Mouse (Mus musculus): Measurements from ENCODE around the gene Agmat. TPM values are rescaled to one million over a fixed set of nuclear protein-coding genes. Genes with fewer than 3 reads are reported as not detected.
A peak's percentile ranks its signal among the peaks of the same experiment; 100 is the strongest.

Gene Agmat
- polyA plus RNA-seq, 1 experiment = 0.24 TPM

DNA sequence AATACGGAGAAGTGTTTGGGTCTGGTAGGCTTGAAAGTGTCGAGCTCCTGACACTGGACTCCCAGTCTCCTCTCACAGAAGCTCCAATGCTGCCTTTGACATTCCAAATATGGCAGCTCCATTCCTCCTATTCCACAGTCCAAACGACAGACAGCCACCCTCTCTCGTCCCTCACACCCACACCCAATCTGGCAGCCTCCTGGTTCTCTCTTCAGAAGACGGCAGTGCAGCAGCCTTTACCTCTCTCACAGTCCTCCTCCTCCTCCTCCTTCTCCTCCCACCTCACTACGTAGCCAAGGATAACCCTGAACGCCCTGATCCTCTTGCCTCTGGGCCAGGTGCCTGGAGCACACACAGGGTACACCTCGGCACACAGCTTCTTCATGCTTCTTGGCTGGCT is 33.4 kb downstream of the Agmat start:
- DNase-seq (ENCODE audit: low read depth) = no peak

GRCm38 (mm10) chr4:141781201-141781985 is 34.9 kb downstream of the Agmat start:
- DNase-seq (ENCODE audit: low read depth) = no peak

- no peak for DNase-seq (ENCODE audit: low read depth)
Observed at GRCm38 (mm10) chr4:141784835-141785234, 38.4 kb downstream of the Agmat start.

GRCm38 (mm10) chr4:141786141-141786540 is 39.7 kb downstream of the Agmat start:
- DNase-seq (ENCODE audit: low read depth) = no peak

DNA sequence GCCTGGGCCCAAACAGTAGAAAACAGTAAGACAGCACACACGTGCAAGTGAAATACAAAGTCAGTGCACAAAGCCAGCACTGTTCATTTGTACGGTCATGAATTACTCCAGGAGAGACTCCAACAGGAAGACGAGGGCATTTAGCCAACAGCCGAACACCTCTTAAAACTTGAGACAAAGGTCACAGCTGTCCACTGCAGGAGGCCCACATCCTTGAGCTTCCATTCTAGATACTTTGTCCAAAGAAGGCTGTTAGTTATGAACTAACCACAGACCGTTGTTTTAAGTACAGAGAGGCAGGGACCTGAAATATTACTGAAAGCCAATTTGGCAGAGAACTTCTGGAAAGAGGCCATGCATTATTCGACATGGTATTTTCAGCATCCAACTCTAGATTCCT is 40.6 kb downstream of the Agmat start:
- DNase-seq (ENCODE audit: low read depth) = no peak

DNA sequence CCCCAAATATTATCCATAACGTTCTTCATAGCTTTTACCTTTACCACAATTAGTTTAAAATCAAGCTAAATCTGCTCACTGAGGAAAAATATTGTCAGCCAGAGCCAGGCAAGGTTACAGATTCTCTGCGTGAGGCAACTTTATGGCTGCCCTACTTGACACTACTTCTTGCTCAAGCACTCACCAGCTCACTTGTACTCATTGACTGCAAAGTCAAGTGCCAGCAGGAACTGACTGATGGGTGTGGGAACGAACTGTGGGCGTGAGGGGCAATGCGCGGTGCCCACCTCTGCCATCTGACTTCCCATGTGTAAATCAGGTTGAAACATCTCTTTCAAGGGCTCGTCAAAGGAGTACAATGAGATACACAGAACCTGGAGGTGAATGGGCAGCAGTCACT is 41.0 kb downstream of the Agmat start:
- DNase-seq (ENCODE audit: low read depth) = no peak

DNA sequence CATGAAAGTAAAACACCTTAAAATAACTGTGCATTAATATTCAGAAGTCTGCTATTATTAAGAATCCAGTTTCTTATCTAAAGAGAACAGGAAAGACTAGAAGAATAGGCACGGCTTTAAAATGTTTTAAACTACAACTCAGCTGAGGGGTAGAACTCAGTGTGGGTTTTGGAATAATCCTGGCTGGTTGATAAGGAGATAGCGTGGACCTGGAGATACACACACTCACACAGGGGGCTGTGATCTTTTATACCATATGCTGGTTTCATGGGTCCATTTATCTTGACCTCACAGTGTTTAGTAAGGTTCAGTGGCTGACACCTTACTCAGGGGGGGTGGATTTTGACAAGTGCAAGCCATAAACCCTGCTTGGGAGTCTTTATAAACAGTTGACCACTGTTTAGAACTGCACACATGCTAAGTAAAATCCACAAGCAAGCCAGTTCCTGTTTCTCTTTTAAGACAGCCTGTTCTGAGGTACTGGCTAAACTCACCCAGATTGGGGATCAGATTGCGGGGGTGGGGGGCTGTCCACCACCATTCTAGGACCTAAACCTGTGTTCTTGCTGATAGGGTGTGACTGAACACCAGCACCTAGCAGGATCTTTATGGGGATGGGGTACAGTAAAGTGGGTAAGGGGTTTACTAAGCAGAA is 43.2 kb downstream of the Agmat start:
- DNase-seq (ENCODE audit: low read depth) = no peak

GRCm38 (mm10) chr4:141790524-141790990 is 44.1 kb downstream of the Agmat start, which contains the start of gene Dnajc16:
Dnajc16 (minus strand) TSS chr4:141790931.
- peak; percentile 99 for DNase-seq (ENCODE audit: low read depth)

DNA sequence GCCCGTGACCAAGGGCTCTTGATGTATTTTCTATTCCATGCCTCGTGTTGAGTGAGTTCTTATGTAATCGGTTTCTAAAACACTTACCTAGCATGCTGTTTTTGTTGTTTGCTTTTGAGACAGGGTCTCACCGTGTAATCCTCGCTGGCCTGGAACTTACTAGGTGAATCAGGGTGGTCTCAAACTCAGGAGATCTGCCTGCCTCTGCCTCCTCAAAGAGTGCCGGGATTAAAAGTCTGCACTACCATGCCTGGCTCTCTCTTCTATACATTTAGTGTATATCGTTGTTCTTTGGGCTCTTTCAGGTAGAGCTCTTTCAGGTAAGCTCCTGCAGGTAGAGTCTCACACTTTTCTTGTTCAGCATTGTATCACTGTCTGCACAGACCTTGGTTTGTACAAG is 45.0 kb downstream of the Agmat start:
- DNase-seq (ENCODE audit: low read depth) = no peak

DNA sequence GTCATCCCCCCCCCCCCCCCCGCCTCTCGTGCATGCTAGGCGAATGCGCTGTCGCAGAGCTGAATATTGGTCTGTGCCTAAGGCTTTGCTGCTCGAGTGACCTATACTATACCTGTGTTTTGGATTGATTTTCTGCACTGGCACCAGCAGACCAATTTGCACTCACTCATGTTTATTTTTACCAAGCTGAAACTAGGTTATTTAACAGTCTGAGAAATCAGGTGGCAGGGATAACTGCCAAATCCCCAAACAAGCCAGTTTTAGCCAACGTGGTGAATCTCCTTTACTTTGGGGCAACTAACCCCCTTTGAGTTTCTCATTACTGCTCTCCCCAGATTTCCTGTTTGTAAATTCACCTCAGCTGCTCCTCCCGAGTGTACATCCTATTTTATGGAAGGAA is 45.5 kb downstream of the Agmat start:
- DNase-seq (ENCODE audit: low read depth) = no peak

- DNase-seq (ENCODE audit: low read depth) = no peak
Observed at GRCm38 (mm10) chr4:141792554-141793281, 46.2 kb downstream of the Agmat start.

DNA sequence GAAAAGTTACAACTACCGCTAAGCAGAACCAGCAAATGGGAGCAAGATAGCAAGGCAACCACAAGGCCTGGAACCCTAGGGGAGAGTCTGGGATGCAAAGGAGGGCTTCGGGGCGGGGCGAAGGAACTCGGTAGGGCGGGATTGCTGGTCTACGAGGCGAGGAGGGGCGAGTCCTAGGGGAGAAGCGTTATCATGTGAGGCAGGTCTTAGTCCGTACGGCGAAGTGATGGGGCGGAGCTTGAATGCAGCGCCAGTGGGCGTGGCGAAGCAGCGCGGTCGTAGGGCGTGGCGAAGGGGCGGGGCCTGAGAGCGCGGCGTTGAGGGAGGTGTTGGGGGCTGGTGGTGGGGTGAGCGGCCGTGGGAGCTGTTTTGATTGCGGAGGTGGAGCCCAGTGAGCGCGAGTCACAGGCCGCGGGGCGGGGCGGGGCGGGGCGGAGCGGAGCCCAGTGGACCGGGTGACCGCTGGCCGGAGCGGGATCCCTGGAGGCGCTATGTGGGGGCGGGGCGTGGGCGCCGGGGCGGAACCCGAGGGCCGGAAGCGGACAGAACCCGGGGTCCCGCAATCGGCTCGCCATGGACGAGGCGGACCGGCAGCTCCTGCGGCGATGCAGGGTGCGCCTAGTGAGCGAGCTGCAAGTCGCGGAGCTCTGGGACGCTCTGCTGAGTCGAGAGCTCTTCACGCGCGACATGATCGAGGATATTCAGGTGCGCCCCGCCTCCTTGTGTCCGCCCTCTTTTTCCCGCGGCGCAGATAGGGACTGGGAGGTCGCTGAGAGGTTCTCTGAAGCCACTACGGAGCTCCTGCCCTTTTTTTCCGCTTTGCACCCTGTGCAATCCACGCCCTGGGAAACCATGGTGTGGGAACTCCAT is 47.0 kb downstream of the Agmat start, which contains the start of gene Casp9:
Casp9 (plus strand) TSS at position 331 of the 870 bp plus-strand sequence.
- no peak for DNase-seq (ENCODE audit: low read depth)

- DNase-seq (ENCODE audit: low read depth) = no peak
Observed at GRCm38 (mm10) chr4:141794152-141794535, 47.7 kb downstream of the Agmat start.

GRCm38 (mm10) chr4:141796356-141796755 is 49.9 kb downstream of the Agmat start:
- DNase-seq (ENCODE audit: low read depth) = no peak

GRCm38 (mm10) chr4:141796954-141797353 is 50.5 kb downstream of the Agmat start:
- no peak for DNase-seq (ENCODE audit: low read depth)

GRCm38 (mm10) chr4:141797545-141797944 is 51.1 kb downstream of the Agmat start:
- DNase-seq (ENCODE audit: low read depth) = no peak

GRCm38 (mm10) chr4:141804105-141804504 is 57.6 kb downstream of the Agmat start:
- DNase-seq (ENCODE audit: low read depth) = no peak

- no peak for DNase-seq (ENCODE audit: low read depth)
Observed at GRCm38 (mm10) chr4:141805886-141806285, 59.4 kb downstream of the Agmat start.
